Mouse (Mus musculus): ENCODE measurements around the gene Gpa33.

- no peak for TF ChIP-seq POLR2AphosphoS2 (IDR thresholded peaks at IDR 0.05; ENCODE audit: insufficient read length, low read depth)
- TF ChIP-seq POLR2A (IDR thresholded peaks at IDR 0.05; ENCODE audit: insufficient read length, low read depth): no peak
- TF ChIP-seq USF1 (IDR thresholded peaks at IDR 0.05; ENCODE audit: low read depth): no peak
- no peak for TF ChIP-seq E2F4 (IDR thresholded peaks at IDR 0.05; ENCODE audit: insufficient read depth)
- TF ChIP-seq REST (IDR thresholded peaks at IDR 0.05; ENCODE audit: insufficient read depth, insufficient read length): no peak
- TF ChIP-seq CEBPB (IDR thresholded peaks at IDR 0.05; ENCODE audit: insufficient read depth, poor library complexity, severe bottlenecking): no peak
Measured at GRCm38 (mm10) chr1:166102920-166103608, 27.0 kb upstream of the Gpa33 start.

All from myocyte (in vitro differentiated cells).